ENCODE assay signal across 17 mouse cellular contexts in the genomic region with DNA sequence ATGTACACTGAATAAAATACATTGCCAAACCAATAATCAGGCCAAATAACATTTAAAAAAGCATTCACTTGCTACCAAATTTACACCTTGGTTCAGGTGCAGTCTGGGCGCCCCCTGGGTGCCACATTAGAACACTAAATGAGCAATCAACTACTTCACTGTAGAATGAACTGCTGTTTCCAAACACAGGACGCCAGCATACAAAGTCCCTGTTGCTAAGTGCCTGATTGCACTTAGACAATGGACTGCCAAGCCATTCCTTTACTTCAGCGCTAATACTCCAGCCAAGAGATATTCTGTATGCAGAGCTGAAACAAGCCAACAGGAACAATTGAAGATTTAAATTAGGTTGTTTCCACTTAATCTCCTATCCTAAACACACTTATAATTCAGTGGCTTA.
DNase-seq lines count a peak whose midpoint lies in the region; ATAC-seq and TF ChIP-seq lines count a peak whose summit lies in the region.
"Had no signal": no experiment of that assay in that cellular context is flagged by ENCODE, and none has a peak within 500 bp of the region (broad histone marks: within the 10 kb centered on the region; RNA-seq: fewer than 3 reads in every experiment).

No protein-coding gene starts in this region.

- WGBS in hindbrain, embryonic 12.5 days = 31% methylated on average over 3 of the region's 3 CpGs
- 21% methylated on average over 3 of the region's 3 CpGs for WGBS in midbrain, postnatal 0 days
- WGBS in liver, embryonic 11.5 days = 56% methylated on average over 3 of the region's 3 CpGs

- H3K9me3 ChIP-seq in hindbrain, embryonic 12.5 days (replicated peaks) = no peaks in the 10 kb centered on the region
- H3K9me3 ChIP-seq in midbrain, postnatal 0 days (ENCODE audit: low read length) = no peaks in the 10 kb centered on the region
- no peaks in the 10 kb centered on the region for H3K9me3 ChIP-seq in liver, embryonic 11.5 days (ENCODE audit: control insufficient read depth, low read length)
- H3K9me3 ChIP-seq: heart, embryonic 15.5 days; intestine, embryonic 15.5 days; limb, embryonic 13.5 days had no signal

- H3K36me3 ChIP-seq in hindbrain, embryonic 12.5 days = no peaks in the 10 kb centered on the region
- no peaks in the 10 kb centered on the region for H3K36me3 ChIP-seq in midbrain, postnatal 0 days (ENCODE audit: insufficient read depth, low read length)
- no peaks in the 10 kb centered on the region for H3K36me3 ChIP-seq in liver, embryonic 11.5 days (ENCODE audit: control insufficient read depth, insufficient read depth, low read length)
- H3K36me3 ChIP-seq: heart, embryonic 15.5 days; intestine, embryonic 15.5 days; limb, embryonic 13.5 days had no signal

- ATAC-seq in hindbrain, embryonic 12.5 days (ENCODE audit: low FRiP score) = peak; percentile 40; the same call in 1 of the 2 replicates
- no peak for ATAC-seq in midbrain, postnatal 0 days (ENCODE audit: low FRiP score)
- no peak for ATAC-seq in liver, embryonic 11.5 days (replicated peaks; ENCODE audit: low FRiP score)
- ATAC-seq in erythroid progenitor cell, adult 5-6 weeks (replicated peaks; ENCODE audit: low FRiP score, poor library complexity, severe bottlenecking) = no peak
- ATAC-seq: intestine, embryonic 15.5 days had no signal

- intact Hi-C loops in left cerebral cortex, postnatal 4 days (cut with DNase I) = no loop called here
- intact Hi-C loops in left cerebral cortex, postnatal 10 days (cut with DNase I) = no loop called here

- no peak for TF ChIP-seq CTCF in midbrain, postnatal 0 days (IDR thresholded peaks at IDR 0.05)

- H3K4me3 ChIP-seq in hindbrain, embryonic 12.5 days = no peak overlapping the region
- H3K4me3 ChIP-seq in midbrain, postnatal 0 days (ENCODE audit: low read depth, low read length) = no peak overlapping the region
- no peak overlapping the region for H3K4me3 ChIP-seq in liver, embryonic 11.5 days (ENCODE audit: low read depth, low read length)
- H3K4me3 ChIP-seq: heart, embryonic 15.5 days; intestine, embryonic 15.5 days; limb, embryonic 13.5 days; myocyte had no signal

- no peak overlapping the region for H3K27ac ChIP-seq in hindbrain, embryonic 12.5 days
- no peak overlapping the region for H3K27ac ChIP-seq in midbrain, postnatal 0 days (ENCODE audit: low read depth, low read length)
- no peak overlapping the region for H3K27ac ChIP-seq in liver, embryonic 11.5 days (ENCODE audit: low read depth, low read length)
- H3K27ac ChIP-seq: heart, embryonic 15.5 days; intestine, embryonic 15.5 days; kidney, postnatal 0 days; limb, embryonic 13.5 days; macrophage had no signal

- no peak overlapping the region for H3K9ac ChIP-seq in hindbrain, embryonic 12.5 days
- no peak overlapping the region for H3K9ac ChIP-seq in midbrain, postnatal 0 days (replicated peaks; ENCODE audit: low read length, poor library complexity, severe bottlenecking)
- H3K9ac ChIP-seq in liver, embryonic 11.5 days (ENCODE audit: low read depth, low read length) = no peak overlapping the region
- H3K9ac ChIP-seq: heart, embryonic 15.5 days; intestine, embryonic 15.5 days; limb, embryonic 13.5 days had no signal

- peak; percentile 5 for DNase-seq in left cerebral cortex, postnatal 4 days
- DNase-seq in left cerebral cortex, postnatal 10 days (ENCODE audit: extremely low spot score in 1 of 2, low spot score in 2 of 2) = no peak
- DNase-seq in embryo, embryonic 10.5 days (ENCODE audit: low spot score) = peak; percentile 9
- DNase-seq in midbrain, postnatal 0 days (ENCODE audit: low spot score) = peak; percentile 69
- no peak for DNase-seq in liver, embryonic 11.5 days (ENCODE audit: low spot score)
- no peak for DNase-seq in lung, adult 18-20 months
- DNase-seq: lung, adult 2 months; right cerebral cortex, postnatal 4 days; thymus, postnatal 25 days had no signal

- H3K4me1 ChIP-seq in hindbrain, embryonic 12.5 days = no peaks in the 10 kb centered on the region
- H3K4me1 ChIP-seq in midbrain, postnatal 0 days (ENCODE audit: insufficient read depth, low read length) = no peaks in the 10 kb centered on the region
- no peaks in the 10 kb centered on the region for H3K4me1 ChIP-seq in liver, embryonic 11.5 days (replicated peaks; ENCODE audit: control insufficient read depth, insufficient read depth, low read length)
- H3K4me1 ChIP-seq: heart, embryonic 15.5 days; intestine, embryonic 15.5 days; limb, embryonic 13.5 days had no signal

- no peaks in the 10 kb centered on the region for H3K27me3 ChIP-seq in hindbrain, embryonic 12.5 days
- no peaks in the 10 kb centered on the region for H3K27me3 ChIP-seq in midbrain, postnatal 0 days (ENCODE audit: insufficient read depth, low read length)
- H3K27me3 ChIP-seq in liver, embryonic 11.5 days (replicated peaks; ENCODE audit: control insufficient read depth, insufficient read depth, low read length) = no peaks in the 10 kb centered on the region
- H3K27me3 ChIP-seq: heart, embryonic 15.5 days; intestine, embryonic 15.5 days; limb, embryonic 13.5 days had no signal

- no peak overlapping the region for H3K4me2 ChIP-seq in hindbrain, embryonic 12.5 days (replicated peaks)
- H3K4me2 ChIP-seq in midbrain, postnatal 0 days (ENCODE audit: low read depth, low read length, poor library complexity, severe bottlenecking) = no peak overlapping the region
- no peak overlapping the region for H3K4me2 ChIP-seq in liver, embryonic 11.5 days
- H3K4me2 ChIP-seq: heart, embryonic 15.5 days; intestine, embryonic 15.5 days; limb, embryonic 13.5 days had no signal

Comparison
In these comparisons a context has a peak if more than half of its experiments do, and no peak if none do; other contexts are left out.
1. DNase-seq: peak in left cerebral cortex, postnatal 4 days (single experiment), embryo, embryonic 10.5 days (single experiment) and midbrain, postnatal 0 days (single experiment); none in left cerebral cortex, postnatal 10 days (0 of 2), liver, embryonic 11.5 days (single experiment) and lung, adult 18-20 months (0 of 2).